Mouse (Mus musculus) spleen, adult 2 months (tissue): ENCODE results near the gene Scn5a.

Experiments
- CTCF ChIP-seq: fragments of 200-500 bp; IDR thresholded peaks from 2 replicates; pipeline ENCODE4 v1.5.1; 2011; ENCODE audit warnings: mild to moderate bottlenecking, inconsistent platforms; ENCODE audit not compliant: insufficient read depth, insufficient read length, insufficient replicate concordance; ENCODE audit errors: extremely low read depth
- POLR2A ChIP-seq: fragments of 200-500 bp; IDR thresholded peaks from 2 replicates; pipeline ENCODE4 v1.6.1; 2011; ENCODE audit warnings: low read depth, low read length, inconsistent platforms

DNA sequence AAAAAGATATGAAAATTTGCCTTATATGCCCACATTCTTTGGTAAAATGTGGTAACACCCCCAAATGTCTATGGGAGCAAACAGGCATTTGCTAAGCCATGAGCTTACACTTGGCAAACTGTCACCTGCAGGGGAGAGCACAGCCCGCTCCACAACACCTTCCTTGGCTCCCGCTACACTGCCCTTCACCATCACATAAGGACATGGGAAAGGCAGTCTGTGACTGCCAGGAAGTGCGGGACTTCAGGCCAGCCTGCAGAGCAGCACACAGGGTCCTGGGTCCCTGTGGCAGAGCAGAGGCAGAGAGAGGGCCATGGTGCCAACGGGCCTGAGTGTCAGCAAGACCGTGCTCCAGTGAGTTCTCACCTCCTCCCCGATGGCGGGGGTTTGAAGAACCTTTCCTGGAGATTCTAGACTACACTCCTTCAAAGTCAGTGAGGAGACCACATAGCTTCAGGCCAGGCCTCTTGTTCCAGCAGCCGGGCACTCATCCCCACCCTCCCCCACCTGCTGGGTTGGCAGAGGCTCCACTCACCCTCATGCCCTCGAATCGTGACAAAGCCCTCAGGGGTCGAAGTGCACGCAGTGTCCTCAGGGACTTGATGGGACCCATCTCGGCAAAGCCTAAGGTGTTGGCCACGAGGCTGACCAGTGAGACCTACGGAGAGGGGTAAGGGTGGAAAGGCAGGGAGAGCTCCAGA, 81.1 kb downstream of the Scn5a start:
- TF ChIP-seq CTCF (no peak), POLR2A (no peak)
